Mouse (Mus musculus) liver, embryonic 16.5 days (tissue): ENCODE results near the gene Farsa. TPM values are rescaled to one million over a fixed set of nuclear protein-coding genes. Genes with fewer than 3 reads are reported as not detected.

Source experiments
- microRNA-seq: library from miRNA; unstranded; fragments of <30 nt; microRNA quantifications from one replicate; pipeline ENCODE4, GENCODE M21; 2016
- polyA plus RNA-seq: library from polyadenylated mRNA; unstranded; fragments of >200 nt; fragmentation: Nextera tagmentation; extraction: Ambion mirVana; gene quantifications from 2 replicates; pipeline ENCODE4 v1.2.1, GENCODE M21; 2015

Gene Farsa
- polyA plus RNA-seq, 1 experiment from 2014 or later = 52.7 TPM

Small RNAs within 50 kb of the gene (microRNA-seq; reads per million reads assigned to microRNA genes)
- gene Mir7069 = 4.2 reads per million, percentile 15 among the genes with 10 or more reads in this experiment

Other genes starting within 250 kb of the Farsa start
- 17.3 and 20.3 TPM in 2 replicates for gene Ier2, start 194.1 kb upstream of the Farsa start, polyA plus RNA-seq
- 27.3 and 27.7 TPM in 2 replicates for gene Trmt1, start 170.7 kb upstream of the Farsa start, polyA plus RNA-seq
- gene Nacc1, start 169.1 kb upstream of the Farsa start, polyA plus RNA-seq = 5.4 and 6.3 TPM in 2 replicates
- gene Lyl1, start 155.5 kb upstream of the Farsa start, polyA plus RNA-seq = 43.7 and 45.6 TPM in 2 replicates
- gene G430095P16Rik, start 134.0 kb upstream of the Farsa start, polyA plus RNA-seq = 7.0 and 7.8 TPM in 2 replicates
- 2.0 and 2.4 TPM in 2 replicates for gene Nfix, start 56.6 kb upstream of the Farsa start, polyA plus RNA-seq
- gene Dand5, start 34.2 kb upstream of the Farsa start, polyA plus RNA-seq = 2.5 and 3.0 TPM in 2 replicates
- 41.5 and 41.9 TPM in 2 replicates for gene Gadd45gip1, start 25.5 kb upstream of the Farsa start, polyA plus RNA-seq
- gene Rad23a, start 16.3 kb upstream of the Farsa start, polyA plus RNA-seq = 294 and 307 TPM in 2 replicates
- 473 and 480 TPM in 2 replicates for gene Calr, start 10.1 kb upstream of the Farsa start, polyA plus RNA-seq
- 41.2 and 47.8 TPM in 2 replicates for gene Syce2, start 15.1 kb downstream of the Farsa start, polyA plus RNA-seq
- gene Gcdh, start 36.9 kb downstream of the Farsa start, polyA plus RNA-seq = 65.7 and 73.0 TPM in 2 replicates
- gene Klf1, start 44.9 kb downstream of the Farsa start, polyA plus RNA-seq = 394 and 409 TPM in 2 replicates
- gene Dnase2a, start 51.6 kb downstream of the Farsa start, polyA plus RNA-seq = 12.5 and 13.6 TPM in 2 replicates
- 0.09 and 0.15 TPM in 2 replicates for gene Mast1, start 80.4 kb downstream of the Farsa start, polyA plus RNA-seq
- 0.20 and 0.44 TPM in 2 replicates for gene Rtbdn, start 90.0 kb downstream of the Farsa start, polyA plus RNA-seq
- gene Gm49661, start 112.4 kb downstream of the Farsa start, polyA plus RNA-seq = 0.45 and 1.4 TPM in 2 replicates
- 1,724 and 1,773 TPM in 2 replicates for gene Prdx2, start 112.6 kb downstream of the Farsa start, polyA plus RNA-seq
- gene Rnaseh2a, start 112.8 kb downstream of the Farsa start, polyA plus RNA-seq = 91.6 and 98.1 TPM in 2 replicates
- gene Junb, start 121.7 kb downstream of the Farsa start, polyA plus RNA-seq = 10.6 and 16.5 TPM in 2 replicates
- 8.5 and 9.5 TPM in 2 replicates for gene Hook2, start 133.6 kb downstream of the Farsa start, polyA plus RNA-seq
- gene Best2, start 157.5 kb downstream of the Farsa start, polyA plus RNA-seq = not detected in 2 replicates
- gene Asna1, start 168.3 kb downstream of the Farsa start, polyA plus RNA-seq = 48.6 and 55.8 TPM in 2 replicates
- 49.2 and 50.0 TPM in 2 replicates for gene Trir, start 169.8 kb downstream of the Farsa start, polyA plus RNA-seq
- gene Tnpo2, start 179.9 kb downstream of the Farsa start, polyA plus RNA-seq = 17.7 and 17.8 TPM in 2 replicates
- gene Fbxw9, start 203.1 kb downstream of the Farsa start, polyA plus RNA-seq = 10.3 and 10.4 TPM in 2 replicates
- gene Gm5741, start 211.0 kb downstream of the Farsa start, polyA plus RNA-seq = not detected in 2 replicates
- gene Dhps, start 214.8 kb downstream of the Farsa start, polyA plus RNA-seq = 23.5 and 25.7 TPM in 2 replicates
- gene Wdr83os, start 223.8 kb downstream of the Farsa start, polyA plus RNA-seq = 56.0 and 58.2 TPM in 2 replicates
- 22.0 and 23.6 TPM in 2 replicates for gene Wdr83, start 224.3 kb downstream of the Farsa start, polyA plus RNA-seq
- 38.7 and 44.4 TPM in 2 replicates for gene Man2b1, start 226.3 kb downstream of the Farsa start, polyA plus RNA-seq